Mouse (Mus musculus) lung, postnatal 25 days (tissue): ENCODE results near the gene Vmn1r11.

Source experiments
- DNase-seq: peaks from one replicate; pipeline ENCODE4 v3.0.0; 2022; ENCODE audit warnings: low spot score

Gene Vmn1r11

DNA sequence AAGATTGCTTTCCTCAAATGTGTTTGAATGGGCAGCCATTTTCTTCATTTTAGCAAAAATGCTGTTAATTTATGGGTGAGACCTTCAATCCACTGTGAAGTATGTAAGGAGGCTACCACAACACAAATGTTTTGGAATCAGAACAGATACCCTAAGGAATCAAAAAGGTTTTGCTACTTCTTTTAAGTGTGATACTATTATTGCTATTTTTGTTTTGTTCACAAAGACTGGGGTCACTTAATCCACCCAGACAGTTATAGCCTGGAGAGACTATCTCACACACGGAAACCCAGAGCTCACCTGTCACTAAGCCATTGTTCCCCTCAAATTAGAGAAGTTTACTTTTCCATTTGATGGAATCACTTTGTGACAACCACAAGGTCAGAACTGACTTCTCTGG, at the start of gene Vmn1r11:
Gene Vmn1r11, plus strand, starts transcription at position 301 of the 400 bp plus-strand sequence.
- DNase-seq = no peak

GRCm38 (mm10) chr6:57106358-57106757, 26.9 kb upstream of the Vmn1r11 start:
- no peak for DNase-seq

GRCm38 (mm10) chr6:57109154-57109553, 24.1 kb upstream of the Vmn1r11 start, which contains the start of gene Vmn1r10:
Gene Vmn1r10, plus strand, starts transcription at chr6:57109454.
- no peak for DNase-seq

DNA sequence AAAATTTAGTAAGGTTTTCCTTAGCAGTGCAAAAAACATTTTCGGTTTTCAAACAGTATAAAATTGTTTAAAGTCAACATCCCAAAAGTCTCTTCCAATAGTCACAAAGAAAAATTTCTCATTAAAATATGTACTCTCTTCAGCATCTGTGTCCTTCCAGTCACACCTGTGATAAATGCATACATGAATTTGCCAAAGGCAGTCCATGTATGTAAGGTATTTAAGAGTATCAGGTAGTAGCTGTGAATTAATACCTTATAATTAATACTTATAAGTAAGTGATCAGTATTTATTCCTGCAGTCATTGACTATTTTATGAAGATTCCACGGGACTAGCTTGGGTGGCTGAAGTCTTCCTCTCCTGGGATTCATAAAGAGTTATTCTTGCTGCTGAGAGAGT, 23.4 kb downstream of the Vmn1r11 start, which contains the start of gene Vmn1r12:
Gene Vmn1r12, plus strand, starts transcription at position 301 of the 400 bp plus-strand sequence.
- no peak for DNase-seq
